Comparison of ENCODE assay signal across 10 mouse cellular contexts in genomic region chr7:46052161-46052821, GRCm38 (mm10). TPM values are rescaled to one million over a fixed set of nuclear protein-coding genes. Genes with fewer than 3 reads are reported as not detected.
DNase-seq lines count a peak whose midpoint lies in the region; ATAC-seq and TF ChIP-seq lines count a peak whose summit lies in the region.
"Had no signal": no experiment of that assay in that cellular context is flagged by ENCODE, and none has a peak within 500 bp of the region (broad histone marks: within the 10 kb centered on the region; RNA-seq: fewer than 3 reads in every experiment).

No protein-coding gene starts in this region.

- intact Hi-C loops in gastrocnemius, postnatal 14 days (cut with DNase I; ENCODE audit: low total_unique reads), result no loop called here

- DNase-seq in gastrocnemius, adult 18-20 months (ENCODE audit: low spot score), result peak; percentile 31
- DNase-seq in gastrocnemius, postnatal 14 days, result no peak
- no peak for DNase-seq in lung, postnatal 0 days (ENCODE audit: low spot score)
- no peak for DNase-seq in lung, postnatal 4 days
- peak; percentile 45 for DNase-seq in thymus, postnatal 0 days (ENCODE audit: low spot score)
- DNase-seq in gastrocnemius, postnatal 4 days (ENCODE audit: low spot score in 2 of 2), result no peak
- DNase-seq in adrenal gland, postnatal 14 days, result no peak

- H3K4me2 ChIP-seq in lung, postnatal 0 days (replicated peaks; ENCODE audit: low read depth, low read length), result no peak overlapping the region
- H3K4me2 ChIP-seq: kidney, embryonic 15.5 days had no signal

- H3K9me3 ChIP-seq in lung, postnatal 0 days (ENCODE audit: low read length), result no peaks in the 10 kb centered on the region
- H3K9me3 ChIP-seq: kidney, embryonic 15.5 days; megakaryocyte, embryonic 14.5 days had no signal

- no peak overlapping the region for H3K4me3 ChIP-seq in lung, postnatal 0 days (ENCODE audit: low read depth, low read length)
- H3K4me3 ChIP-seq in cortical plate, adult 2 months (ENCODE audit: insufficient read depth, low read length), result no peak overlapping the region
- H3K4me3 ChIP-seq: kidney, embryonic 15.5 days; megakaryocyte, embryonic 14.5 days had no signal

- no peak for TF ChIP-seq EP300 in lung, postnatal 0 days (IDR thresholded peaks at IDR 0.05)

- WGBS in lung, postnatal 0 days, result 84% methylated on average over 4 of the region's 4 CpGs

- peaks cover 10% of the 10 kb centered on the region; the same call in 1 of the 2 replicates for H3K36me3 ChIP-seq in lung, postnatal 0 days (ENCODE audit: insufficient read depth, low read length)

- no peaks in the 10 kb centered on the region for H3K4me1 ChIP-seq in lung, postnatal 0 days (ENCODE audit: insufficient read depth, low read depth, low read length)
- no peaks in the 10 kb centered on the region for H3K4me1 ChIP-seq in cortical plate, adult 2 months (ENCODE audit: control insufficient read depth, insufficient read depth, low read length)
- H3K4me1 ChIP-seq: kidney, embryonic 15.5 days had no signal

- no peak for TF ChIP-seq POLR2A in cortical plate, adult 2 months (IDR thresholded peaks at IDR 0.05; ENCODE audit: extremely low read depth, insufficient read depth, low read length)

- no peaks in the 10 kb centered on the region for H3K27me3 ChIP-seq in lung, postnatal 0 days (replicated peaks; ENCODE audit: insufficient read depth, low read length)
- H3K27me3 ChIP-seq: kidney, embryonic 15.5 days; megakaryocyte, embryonic 14.5 days had no signal

- ATAC-seq in lung, postnatal 0 days, result no peak

- peak; percentile 41 for TF ChIP-seq CTCF in lung, postnatal 0 days (IDR thresholded peaks at IDR 0.05)
- peak; percentile 37; the same call in 1 of the 2 replicates for TF ChIP-seq CTCF in cortical plate, adult 2 months (IDR thresholded peaks at IDR 0.05; ENCODE audit: extremely low read depth, insufficient read depth, low read length)

- H3K9ac ChIP-seq in lung, postnatal 0 days (replicated peaks; ENCODE audit: low read depth), result no peak overlapping the region
- H3K9ac ChIP-seq: kidney, embryonic 15.5 days had no signal

- H3K27ac ChIP-seq in lung, postnatal 0 days (ENCODE audit: low read length), result no peak overlapping the region
- no peak overlapping the region for H3K27ac ChIP-seq in cortical plate, adult 2 months (ENCODE audit: insufficient read depth, low read length)
- H3K27ac ChIP-seq: kidney, embryonic 15.5 days had no signal

RNA-seq across cellular contexts. Expression of gene Nomo1, which starts 18.8 kb away (rescaled TPM):
- total RNA-seq in gastrocnemius, adult 18-20 months (2021), result 10 to 100 TPM; 81.7 to 91.1 TPM
- 10 to 100 TPM; 40.3 to 42.2 TPM for total RNA-seq in gastrocnemius, postnatal 14 days (2021)
- 17.8 and 18.5 TPM in 2 replicates for polyA plus RNA-seq in lung, postnatal 0 days (2015; fragmentation: Nextera tagmentation; extraction: Ambion mirVana)
- 70.3 and 71.5 TPM in 2 replicates for polyA plus RNA-seq in cortical plate, adult 2 months (2012; rRNA removed)
- 24.9 and 29.7 TPM in 2 replicates for polyA plus RNA-seq in thymus, postnatal 0 days (2015; fragmentation: Nextera tagmentation; extraction: Ambion mirVana)
- 10 to 100 TPM; 44.1 to 47.6 TPM for total RNA-seq in gastrocnemius, postnatal 4 days (2021)
- 53.0 and 60.3 TPM in 2 replicates for total RNA-seq in adrenal gland, postnatal 14 days (2021)

RNA-seq across cellular contexts. Expression of gene Abcc6, which starts 22.2 kb away (rescaled TPM):
- total RNA-seq in gastrocnemius, adult 18-20 months (2021), result under 1 TPM in 1 of 2 experiments, not detected in 1; 0.17 TPM
- under 1 TPM; 0.07 to 0.21 TPM for total RNA-seq in gastrocnemius, postnatal 14 days (2021)
- polyA plus RNA-seq in lung, postnatal 0 days (2015; fragmentation: Nextera tagmentation; extraction: Ambion mirVana), result 0.26 and 0.37 TPM in 2 replicates
- polyA plus RNA-seq in cortical plate, adult 2 months (2012; rRNA removed), result 2.3 and 3.1 TPM in 2 replicates
- polyA plus RNA-seq in thymus, postnatal 0 days (2015; fragmentation: Nextera tagmentation; extraction: Ambion mirVana), result 0.13 TPM in 1 of 2 replicates, not detected in the other
- total RNA-seq in gastrocnemius, postnatal 4 days (2021), result under 1 TPM; 0.29 to 0.83 TPM
- 0.90 and 15.1 TPM in 2 replicates for total RNA-seq in adrenal gland, postnatal 14 days (2021)

RNA-seq across cellular contexts. Expression of gene Kcnj11, which starts 48.3 kb away (rescaled TPM):
- 100 to 1,000 TPM; 121 to 133 TPM for total RNA-seq in gastrocnemius, adult 18-20 months (2021)
- 10 to 100 TPM; 70.7 to 71.9 TPM for total RNA-seq in gastrocnemius, postnatal 14 days (2021)
- 0.44 and 0.45 TPM in 2 replicates for polyA plus RNA-seq in lung, postnatal 0 days (2015; fragmentation: Nextera tagmentation; extraction: Ambion mirVana)
- 44.6 and 51.0 TPM in 2 replicates for polyA plus RNA-seq in cortical plate, adult 2 months (2012; rRNA removed)
- polyA plus RNA-seq in thymus, postnatal 0 days (2015; fragmentation: Nextera tagmentation; extraction: Ambion mirVana), result 0.05 and 0.10 TPM in 2 replicates
- total RNA-seq in gastrocnemius, postnatal 4 days (2021), result 10 to 100 TPM; 41.4 to 45.1 TPM
- 1.0 and 1.3 TPM in 2 replicates for total RNA-seq in adrenal gland, postnatal 14 days (2021)

Comparison
In these comparisons a context has a peak if more than half of its experiments do, and no peak if none do; other contexts are left out.
1. DNase-seq: peak in gastrocnemius, adult 18-20 months (single experiment) and thymus, postnatal 0 days (single experiment); none in gastrocnemius, postnatal 14 days (single experiment), lung, postnatal 0 days (single experiment), lung, postnatal 4 days (0 of 2), gastrocnemius, postnatal 4 days (0 of 2) and adrenal gland, postnatal 14 days (single experiment).
2. RNA of gene Kcnj11, which starts 48.3 kb away (total RNA-seq): 121 to 133 TPM in gastrocnemius, adult 18-20 months, 70.7 to 71.9 TPM in gastrocnemius, postnatal 14 days and 41.4 to 45.1 TPM in gastrocnemius, postnatal 4 days; 1.0 to 1.3 TPM in adrenal gland, postnatal 14 days; every median in the first group is over 10 times any median in the second.